Mouse (Mus musculus) heart, postnatal 36 days (tissue): ENCODE results near the gene Casp1. TPM values are rescaled to one million over a fixed set of nuclear protein-coding genes. Genes with fewer than 3 reads are reported as not detected.

Experiments used
- total RNA-seq, 2 experiments: library from RNA; stranded (reverse); gene quantifications; 2 replicates each; pipeline ENCODE4 v1.2.3; 2021

Casp1 gene
- total RNA-seq, 2 experiments from 2014 or later, result 0.97 to 1.7 TPM

Other genes with a start within 250 kb of the Casp1 start
- 1 to 10 TPM; 3.8 TPM for gene Casp4, start 10.3 kb downstream of the Casp1 start, total RNA-seq
- 1 to 10 TPM; 5.7 to 7.0 TPM for gene Casp12, start 46.9 kb downstream of the Casp1 start, total RNA-seq